Mouse (Mus musculus): Measurements from ENCODE around the gene Ap3b1. TPM values are rescaled to one million over a fixed set of nuclear protein-coding genes. Genes with fewer than 3 reads are reported as not detected.

The Ap3b1 gene
- total and polyA plus RNA-seq, 3 experiments = 46.0 to 113 (median 60.7) TPM

DNA sequence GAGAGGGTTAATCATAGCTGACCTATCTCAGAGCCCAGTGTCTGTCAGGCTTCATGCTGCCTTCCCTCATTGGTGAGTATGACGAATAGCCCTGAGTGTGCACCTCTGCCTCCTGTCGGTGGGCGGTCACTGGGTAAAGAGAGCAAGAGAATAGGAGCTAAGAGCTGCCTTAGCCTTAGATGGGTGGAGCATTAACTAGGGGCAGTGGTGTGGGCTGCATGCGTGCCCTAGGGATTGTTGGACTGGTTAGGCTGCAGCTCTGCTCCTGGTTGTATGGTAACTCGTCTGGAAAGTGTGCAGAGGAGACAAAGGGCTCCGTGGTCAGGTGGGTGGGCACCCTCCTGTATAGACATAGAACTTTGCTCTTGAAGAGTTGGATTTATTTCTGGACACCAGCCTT is 157.8 kb downstream of the Ap3b1 start:
- no peak overlapping the region for H3K9ac ChIP-seq (ENCODE audit: insufficient read depth, low read depth)
- H3K36me3 ChIP-seq (replicated peaks in 1 of 2; ENCODE audit: control insufficient read depth in 1 of 2, insufficient read depth in 1 of 2, low read length in 1 of 2) = peaks cover 8 to 78% of the 10 kb centered on the region in 2 experiments
- no peak overlapping the region for H3K27ac ChIP-seq (ENCODE audit: insufficient read depth, low read depth)
- DNase-seq (ENCODE audit: extremely low read depth) = no peak
- no peaks in the 10 kb centered on the region for H3K79me2 ChIP-seq (replicated peaks; ENCODE audit: control insufficient read depth, extremely low read depth, insufficient read depth, poor library complexity, severe bottlenecking)
- TF ChIP-seq PAX5 (IDR thresholded peaks at IDR 0.05; ENCODE audit: low read length) (no peak), ZKSCAN1 (IDR thresholded peaks at IDR 0.05; ENCODE audit: borderline replicate concordance, low read depth, low read length) (no peak), CHD2 (IDR thresholded peaks at IDR 0.05; ENCODE audit: low read length) (no peak)
- H3K4me1 ChIP-seq (ENCODE audit: control insufficient read depth in 1 of 2, insufficient read depth in 2 of 2) = peaks cover 2 to 39% of the 10 kb centered on the region in 2 experiments; a peak in 2 of 4 replicates
- no peaks in the 10 kb centered on the region for H3K27me3 ChIP-seq (replicated peaks)
- H3K4me3 ChIP-seq (replicated peaks in 1 of 3; ENCODE audit: low read depth in 2 of 3, low read length in 2 of 3, poor library complexity in 1 of 3) = no peak overlapping the region
- in situ Hi-C loops (cut with MboI; ENCODE audit: low pct_ligation_motif_present, low pct_unique_long_range_greater_than_20kb, low sequenced_read_pairs) (no loop called here), dilution Hi-C loops (cut with MboI; ENCODE audit: extremely low pct_ligation_motif_present, extremely low pct_unique_long_range_greater_than_20kb, low sequenced_read_pairs) (no loop called here)
- no peaks in the 10 kb centered on the region for H3K9me3 ChIP-seq (replicated peaks; ENCODE audit: low read length)
- H3K4me2 ChIP-seq (ENCODE audit: insufficient read depth, low read depth, poor library complexity, severe bottlenecking) = no peak overlapping the region

GRCm38 (mm10) chr13:94518176-94518575 is 159.4 kb downstream of the Ap3b1 start:
- TF ChIP-seq POLR2A (IDR thresholded peaks at IDR 0.05; ENCODE audit: low read depth, low read length) (no peak), EP300 (IDR thresholded peaks at IDR 0.05; ENCODE audit: low read length) (no peak), USF2 (conservative IDR thresholded peaks at IDR 0.05; ENCODE audit: low read depth, low read length) (no peak), POLR2AphosphoS2 (IDR thresholded peaks at IDR 0.05; ENCODE audit: low read depth, low read length) (no peak), USF1 (IDR thresholded peaks at IDR 0.05; ENCODE audit: low read depth, low read length) (no peak)
- H3K27me3 ChIP-seq (replicated peaks) = no peaks in the 10 kb centered on the region
- no peak for DNase-seq (ENCODE audit: extremely low read depth)
- H3K4me1 ChIP-seq (ENCODE audit: control insufficient read depth in 1 of 2, insufficient read depth in 2 of 2) = peaks cover 2 to 25% of the 10 kb centered on the region in 2 experiments; a peak in 2 of 4 replicates
- H3K79me2 ChIP-seq (replicated peaks; ENCODE audit: control insufficient read depth, extremely low read depth, insufficient read depth, poor library complexity, severe bottlenecking) = no peaks in the 10 kb centered on the region
- H3K4me2 ChIP-seq (ENCODE audit: insufficient read depth, low read depth, poor library complexity, severe bottlenecking) = no peak overlapping the region
- H3K4me3 ChIP-seq (replicated peaks in 1 of 3; ENCODE audit: low read depth in 2 of 3, low read length in 2 of 3, poor library complexity in 1 of 3) = no peak overlapping the region
- in situ Hi-C loops (cut with MboI; ENCODE audit: low pct_ligation_motif_present, low pct_unique_long_range_greater_than_20kb, low sequenced_read_pairs) (no loop called here), dilution Hi-C loops (cut with MboI; ENCODE audit: extremely low pct_ligation_motif_present, extremely low pct_unique_long_range_greater_than_20kb, low sequenced_read_pairs) (no loop called here)
- peaks cover 8 to 70% of the 10 kb centered on the region in 2 experiments for H3K36me3 ChIP-seq (replicated peaks in 1 of 2; ENCODE audit: control insufficient read depth in 1 of 2, insufficient read depth in 1 of 2, low read length in 1 of 2)
- no peaks in the 10 kb centered on the region for H3K9me3 ChIP-seq (replicated peaks; ENCODE audit: low read length)
- H3K9ac ChIP-seq (ENCODE audit: insufficient read depth, low read depth) = no peak overlapping the region
- H3K27ac ChIP-seq (ENCODE audit: insufficient read depth, low read depth) = no peak overlapping the region

- H3K36me3 ChIP-seq (replicated peaks in 1 of 2; ENCODE audit: control insufficient read depth in 1 of 2, insufficient read depth in 1 of 2, low read length in 1 of 2) = peaks cover 8 to 63% of the 10 kb centered on the region in 2 experiments
- no peaks in the 10 kb centered on the region for H3K79me2 ChIP-seq (replicated peaks; ENCODE audit: control insufficient read depth, extremely low read depth, insufficient read depth, poor library complexity, severe bottlenecking)
- no peak overlapping the region for H3K9ac ChIP-seq (ENCODE audit: insufficient read depth, low read depth)
- H3K9me3 ChIP-seq (replicated peaks; ENCODE audit: low read length) = no peaks in the 10 kb centered on the region
- H3K4me2 ChIP-seq (ENCODE audit: insufficient read depth, low read depth, poor library complexity, severe bottlenecking) = no peak overlapping the region
- in situ Hi-C loops (cut with MboI; ENCODE audit: low pct_ligation_motif_present, low pct_unique_long_range_greater_than_20kb, low sequenced_read_pairs) (no loop called here), dilution Hi-C loops (cut with MboI; ENCODE audit: extremely low pct_ligation_motif_present, extremely low pct_unique_long_range_greater_than_20kb, low sequenced_read_pairs) (no loop called here)
- no peak overlapping the region for H3K4me3 ChIP-seq (replicated peaks in 1 of 3; ENCODE audit: low read depth in 2 of 3, low read length in 2 of 3, poor library complexity in 1 of 3)
- H3K27ac ChIP-seq (ENCODE audit: insufficient read depth, low read depth) = no peak overlapping the region
- H3K4me1 ChIP-seq (ENCODE audit: control insufficient read depth in 1 of 2, insufficient read depth in 2 of 2) = peaks cover 2 to 25% of the 10 kb centered on the region in 2 experiments; a peak in 2 of 4 replicates
- DNase-seq (ENCODE audit: extremely low read depth) = no peak
- TF ChIP-seq UBTF (IDR thresholded peaks at IDR 0.05; ENCODE audit: low read depth, low read length) = no peak
- TF ChIP-seq CTCF (conservative IDR thresholded peaks at IDR 0.05 in 1 of 2, IDR thresholded peaks at IDR 0.05 in 1 of 2; ENCODE audit: low read depth in 2 of 2, low read length in 2 of 2) = no peak
- no peak for TF ChIP-seq TCF12 (IDR thresholded peaks at IDR 0.05; ENCODE audit: low read depth, low read length)
- TF ChIP-seq ZC3H11A (IDR thresholded peaks at IDR 0.05; ENCODE audit: low read depth, low read length) = no peak
- no peak for TF ChIP-seq NRF1 (IDR thresholded peaks at IDR 0.05; ENCODE audit: low read depth, low read length)
- TF ChIP-seq POLR2AphosphoS2 (IDR thresholded peaks at IDR 0.05; ENCODE audit: low read depth, low read length) = no peak
- no peak for TF ChIP-seq JUND (conservative IDR thresholded peaks at IDR 0.05; ENCODE audit: low read depth, low read length)
- TF ChIP-seq CHD1 (IDR thresholded peaks at IDR 0.05; ENCODE audit: low read depth, low read length) = no peak
- TF ChIP-seq CHD2 (IDR thresholded peaks at IDR 0.05; ENCODE audit: low read length) = no peak
- TF ChIP-seq TBP (conservative IDR thresholded peaks at IDR 0.05; ENCODE audit: low read depth, low read length) = no peak
- no peak for TF ChIP-seq IRF4 (IDR thresholded peaks at IDR 0.05; ENCODE audit: low read depth, low read length)
- no peak for TF ChIP-seq ZNF384 (IDR thresholded peaks at IDR 0.05; ENCODE audit: low read depth, low read length)
- TF ChIP-seq GABPA (IDR thresholded peaks at IDR 0.05; ENCODE audit: insufficient replicate concordance, low read depth, low read length) = no peak
- TF ChIP-seq ZMIZ1 (IDR thresholded peaks at IDR 0.05; ENCODE audit: low read depth, low read length) = no peak
- no peak for TF ChIP-seq MAFK (IDR thresholded peaks at IDR 0.05; ENCODE audit: insufficient replicate concordance, low read length)
- TF ChIP-seq RCOR1 (conservative IDR thresholded peaks at IDR 0.05; ENCODE audit: low read depth, low read length) = no peak
- TF ChIP-seq KAT2A (IDR thresholded peaks at IDR 0.05; ENCODE audit: insufficient replicate concordance, low read length) = no peak
- no peak for TF ChIP-seq NELFE (IDR thresholded peaks at IDR 0.05; ENCODE audit: low read depth, low read length)
- no peak for TF ChIP-seq POLR2A (IDR thresholded peaks at IDR 0.05; ENCODE audit: low read depth, low read length)
- H3K27me3 ChIP-seq (replicated peaks) = no peaks in the 10 kb centered on the region
Measured at GRCm38 (mm10) chr13:94519276-94519675, 160.5 kb downstream of the Ap3b1 start.
